Mouse (Mus musculus) brain, embryonic 14.5 days (tissue): Measurements from ENCODE around the gene Zdhhc16. TPM values are rescaled to one million over a fixed set of nuclear protein-coding genes. Genes with fewer than 3 reads are reported as not detected.

Source experiments
- DNase-seq: peaks from one replicate; pipeline ENCODE4 v3.0.0-alpha.2; 2011; ENCODE audit warnings: low read depth
- CTCF ChIP-seq: fragments of 200-500 bp; IDR thresholded peaks from 2 replicates; pipeline ENCODE4 v1.5.1; 2012; ENCODE audit warnings: inconsistent platforms, mild to moderate bottlenecking, moderate library complexity, borderline replicate concordance; ENCODE audit not compliant: insufficient read depth, insufficient read length; ENCODE audit errors: extremely low read depth
- POLR2A ChIP-seq: fragments of 200-500 bp; IDR thresholded peaks from 2 replicates; pipeline ENCODE4 v1.6.1; 2012; ENCODE audit warnings: mild to moderate bottlenecking, inconsistent platforms, borderline replicate concordance; ENCODE audit not compliant: poor library complexity, insufficient read depth, insufficient read length, severe bottlenecking; ENCODE audit errors: extremely low read depth
- polyA plus RNA-seq: library from polyadenylated mRNA; depleted of rRNA; stranded (reverse); fragments of >200 nt; gene quantifications from 2 replicates; pipeline ENCODE4 v1.2.3, GENCODE M21; 2012; rRNA removed

Zdhhc16 gene
- polyA plus RNA-seq, 1 experiment = 85.1 TPM

DNA sequence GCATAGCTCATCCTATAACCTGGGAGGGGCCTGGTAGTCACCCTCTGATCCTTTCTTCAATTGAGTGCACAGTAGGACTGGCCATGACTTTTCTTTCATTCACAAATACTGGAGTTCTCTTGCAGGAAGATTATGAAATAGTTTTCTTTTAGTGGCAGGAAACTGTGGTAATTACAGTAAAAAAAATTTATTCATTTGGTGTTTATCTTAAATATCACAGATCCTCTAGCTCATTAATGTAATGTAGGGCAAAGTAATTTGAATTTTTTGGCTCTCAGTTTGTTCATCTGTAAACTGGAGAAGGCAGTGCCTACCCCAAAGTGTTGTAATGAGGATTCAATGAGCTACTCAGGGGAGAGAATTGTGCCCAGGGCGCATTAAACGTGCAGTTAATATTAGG, 59.7 kb downstream of the Zdhhc16 start:
- no peak for TF ChIP-seq POLR2A
- TF ChIP-seq CTCF = no peak
- no peak for DNase-seq

DNA sequence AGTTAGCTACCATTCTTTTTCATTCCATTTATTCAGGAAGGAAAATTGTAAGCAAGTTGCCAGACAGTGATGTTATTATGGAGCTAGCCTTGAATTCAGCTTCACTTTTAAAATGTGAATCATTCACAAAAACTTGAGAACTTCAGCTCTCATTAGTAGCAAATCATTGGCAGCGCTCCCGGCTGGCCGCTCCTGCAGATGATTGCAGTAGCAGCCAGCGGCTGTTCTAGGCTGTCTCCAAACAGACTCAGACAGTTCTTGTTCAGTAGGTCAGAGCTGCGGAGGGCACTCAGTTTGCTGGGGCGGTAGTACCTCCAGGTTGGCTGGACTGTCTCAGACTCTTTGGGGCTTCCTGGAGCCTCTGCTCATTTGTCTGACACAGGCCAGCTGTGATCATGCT, 60.2 kb downstream of the Zdhhc16 start:
- TF ChIP-seq POLR2A = no peak
- TF ChIP-seq CTCF = no peak
- peak; percentile 71 for DNase-seq

Other genes with a start within 250 kb of the Zdhhc16 start
- 31.8 and 51.5 TPM in 2 replicates for gene Slit1, start 189.8 kb upstream of the Zdhhc16 start, polyA plus RNA-seq
- gene Arhgap19, start 131.4 kb upstream of the Zdhhc16 start, polyA plus RNA-seq = 10.4 and 13.3 TPM in 2 replicates
- 12.0 and 14.8 TPM in 2 replicates for gene Frat1, start 103.5 kb upstream of the Zdhhc16 start, polyA plus RNA-seq
- gene Frat2, start 85.3 kb upstream of the Zdhhc16 start, polyA plus RNA-seq = 14.6 and 16.5 TPM in 2 replicates
- 14.7 and 17.1 TPM in 2 replicates for gene Rrp12, start 37.3 kb upstream of the Zdhhc16 start, polyA plus RNA-seq
- 420 and 445 TPM in 2 replicates for gene Pgam1, start 21.6 kb upstream of the Zdhhc16 start, polyA plus RNA-seq
- 30.5 and 31.5 TPM in 2 replicates for gene Exosc1, start 57 bp upstream of the Zdhhc16 start, polyA plus RNA-seq
- gene Mms19, start 47.7 kb downstream of the Zdhhc16 start, polyA plus RNA-seq = 66.3 and 88.7 TPM in 2 replicates
- 20.0 and 20.9 TPM in 2 replicates for gene Ubtd1, start 48.3 kb downstream of the Zdhhc16 start, polyA plus RNA-seq
- 0.34 and 0.38 TPM in 2 replicates for gene Ankrd2, start 102.5 kb downstream of the Zdhhc16 start, polyA plus RNA-seq
- 1.2 and 1.7 TPM in 2 replicates for gene Hoga1, start 112.1 kb downstream of the Zdhhc16 start, polyA plus RNA-seq
- 0.09 and 0.29 TPM in 2 replicates for gene 4933411K16Rik, start 118.8 kb downstream of the Zdhhc16 start, polyA plus RNA-seq
- 128 and 144 TPM in 2 replicates for gene Morn4, start 152.9 kb downstream of the Zdhhc16 start, polyA plus RNA-seq
- 41.3 and 44.6 TPM in 2 replicates for gene Pi4k2a, start 157.0 kb downstream of the Zdhhc16 start, polyA plus RNA-seq
- 4.5 and 5.4 TPM in 2 replicates for gene Avpi1, start 195.6 kb downstream of the Zdhhc16 start, polyA plus RNA-seq
- gene Marveld1, start 213.9 kb downstream of the Zdhhc16 start, polyA plus RNA-seq = 15.2 and 16.7 TPM in 2 replicates
- gene Zfyve27, start 230.5 kb downstream of the Zdhhc16 start, polyA plus RNA-seq = 104 and 141 TPM in 2 replicates